Mouse (Mus musculus) testis, adult 2 months (tissue): ENCODE measurements around the gene A030014E15Rik.
"Not testable (repeated sequence)": the region's sequence is repeated elsewhere in the genome, so short reads cannot be mapped to it uniquely, and the experiment has no call there.

Experiments used
- CTCF ChIP-seq: fragments of 200-500 bp; IDR thresholded peaks from 2 replicates; pipeline ENCODE4 v1.5.1; 2012; ENCODE audit warnings: low read depth, mild to moderate bottlenecking, inconsistent platforms, low read length, moderate library complexity; ENCODE audit not compliant: control insufficient read depth, insufficient read depth, insufficient replicate concordance
- POLR2A ChIP-seq: fragments of 200-500 bp; IDR thresholded peaks from 2 replicates; pipeline ENCODE4 v1.6.1; 2012; ENCODE audit warnings: low read depth, mild to moderate bottlenecking, inconsistent platforms, low read length, moderate library complexity; ENCODE audit not compliant: control insufficient read depth

- TF ChIP-seq CTCF, POLR2A: not testable (repeated sequence)
Measured at GRCm38 (mm10) chr1:82946029-82946428, 21.3 kb downstream of the A030014E15Rik start.
